Mouse (Mus musculus) neural tube, embryonic 15.5 days (tissue): ENCODE results near the gene Arl6ip1. TPM values are rescaled to one million over a fixed set of nuclear protein-coding genes. Genes with fewer than 3 reads are reported as not detected.

Source experiments
- ATAC-seq: fragments of 200-750 bp; cut with Nextera tagmentation; 2 replicates; pipeline ENCODE4 v1.8.0; 2017; ENCODE audit warnings: mild to moderate bottlenecking, moderate TSS enrichment, moderate library complexity; ENCODE audit not compliant: low FRiP score
- H3K27ac ChIP-seq: fragments of 300-500 bp; sonication (generic); replicated peaks from 2 replicates; pipeline ENCODE4 v1.5.1; 2015; ENCODE audit warnings: mild to moderate bottlenecking, inconsistent platforms
- H3K27me3 ChIP-seq: fragments of 300-500 bp; sonication (generic); replicated peaks from 2 replicates; pipeline ENCODE4 v1.6.1; 2015; ENCODE audit warnings: inconsistent platforms
- H3K36me3 ChIP-seq: fragments of 300-500 bp; sonication (generic); 2 replicates; pipeline ENCODE4 v1.6.1; 2015; ENCODE audit warnings: inconsistent platforms
- H3K4me1 ChIP-seq: fragments of 300-500 bp; sonication (generic); 2 replicates; pipeline ENCODE4 v1.6.1; 2015; ENCODE audit warnings: inconsistent platforms
- H3K4me2 ChIP-seq: fragments of 300-500 bp; sonication (generic); 2 replicates; pipeline ENCODE4 v1.6.1; 2015; ENCODE audit warnings: inconsistent platforms, mild to moderate bottlenecking, moderate library complexity
- H3K4me3 ChIP-seq: fragments of 300-500 bp; sonication (generic); replicated peaks from 2 replicates; pipeline ENCODE4 v1.5.1; 2015; ENCODE audit warnings: mild to moderate bottlenecking, inconsistent platforms
- H3K9ac ChIP-seq: fragments of 300-500 bp; sonication (generic); replicated peaks from 2 replicates; pipeline ENCODE4 v1.6.1; 2015; ENCODE audit warnings: mild to moderate bottlenecking, inconsistent platforms
- H3K9me3 ChIP-seq: fragments of 300-500 bp; sonication (generic); replicated peaks from 2 replicates; pipeline ENCODE4 v1.6.1; 2016; ENCODE audit warnings: inconsistent platforms
- WGBS: fragments of 180-500 bp; shearing (Covaris S2); methylation state at CpG from one replicate; pipeline ENCODE4 v1.1.7; 2015; ENCODE audit warnings: mixed read lengths; 5-methylcytosine and 5-hydroxymethylcytosine counted together
- polyA plus RNA-seq: library from polyadenylated mRNA; unstranded; fragments of >200 nt; fragmentation: Nextera tagmentation; extraction: Ambion mirVana; gene quantifications from 2 replicates; pipeline ENCODE4 v1.2.1, GENCODE M21; 2015

The Arl6ip1 gene
- polyA plus RNA-seq, 1 experiment from 2014 or later, result 500 TPM

DNA sequence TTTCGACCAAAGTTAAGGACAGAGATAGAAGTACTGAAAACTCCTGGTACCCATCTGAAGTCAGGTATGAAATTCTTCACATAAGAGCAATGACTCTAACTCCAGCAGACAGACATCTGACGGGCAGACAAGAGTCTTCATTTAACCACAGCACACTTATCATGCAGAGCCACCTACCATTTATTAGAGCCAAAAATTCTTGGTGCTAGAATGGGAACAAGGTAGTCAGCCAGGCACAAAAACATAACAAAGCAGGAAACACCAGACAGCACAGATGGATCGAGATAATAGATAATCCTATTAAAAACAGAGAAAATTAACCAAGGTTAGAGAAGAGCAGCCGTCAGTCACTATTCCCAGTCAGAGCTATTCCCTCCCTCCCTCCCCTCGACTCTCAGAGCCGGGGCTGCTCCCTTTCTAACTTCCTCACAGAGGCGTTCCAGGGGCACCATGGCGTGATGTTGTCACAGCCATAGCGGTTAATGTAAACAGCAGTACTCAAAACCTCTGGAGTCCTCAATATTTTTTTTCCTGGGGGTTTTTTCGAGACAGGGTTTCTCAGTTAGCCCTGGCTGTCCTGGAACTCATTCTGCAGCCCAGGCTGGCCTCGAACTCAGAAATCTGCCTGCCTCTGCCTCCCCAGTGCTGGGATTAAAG is 3.1 kb downstream of the Arl6ip1 start:
- Histone ChIP-seq H3K36me3 (peaks cover 15% of the 10 kb centered on the region), H3K27ac (no peak overlapping the region), H3K4me2 (no peak overlapping the region), H3K27me3 (no peaks in the 10 kb centered on the region), H3K4me1 (peaks cover 34% of the 10 kb centered on the region), H3K4me3 (no peak overlapping the region), H3K9ac (no peak overlapping the region), H3K9me3 (no peaks in the 10 kb centered on the region)
- 79% methylated on average over 11 of the region's 11 CpGs for WGBS
- no peak for ATAC-seq

DNA sequence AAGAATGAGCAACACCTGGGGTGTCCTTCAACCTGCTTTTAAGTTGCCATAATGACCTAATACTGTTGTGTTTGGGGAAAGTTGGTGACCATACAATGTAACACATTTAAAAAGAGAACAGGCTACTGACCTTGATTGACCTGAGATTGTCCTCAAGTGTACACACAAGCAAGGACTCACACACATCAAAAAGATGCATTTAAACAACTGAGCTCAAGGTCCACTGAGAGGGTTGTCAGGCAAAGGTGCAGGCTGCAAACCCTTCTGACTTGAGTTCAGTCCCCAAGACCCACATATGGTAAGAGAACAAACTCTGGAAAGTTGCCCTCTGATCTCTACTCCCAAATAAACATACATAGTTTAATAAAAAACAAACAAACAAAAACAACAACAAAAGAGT is 3.7 kb downstream of the Arl6ip1 start:
- peaks cover 34% of the 10 kb centered on the region for H3K4me1 ChIP-seq
- H3K27me3 ChIP-seq, result no peaks in the 10 kb centered on the region
- H3K4me3 ChIP-seq, result no peak overlapping the region
- H3K9me3 ChIP-seq, result no peaks in the 10 kb centered on the region
- ATAC-seq, result no peak
- H3K9ac ChIP-seq, result no peak overlapping the region
- H3K27ac ChIP-seq, result no peak overlapping the region
- no peak overlapping the region for H3K4me2 ChIP-seq
- peaks cover 20% of the 10 kb centered on the region for H3K36me3 ChIP-seq

DNA sequence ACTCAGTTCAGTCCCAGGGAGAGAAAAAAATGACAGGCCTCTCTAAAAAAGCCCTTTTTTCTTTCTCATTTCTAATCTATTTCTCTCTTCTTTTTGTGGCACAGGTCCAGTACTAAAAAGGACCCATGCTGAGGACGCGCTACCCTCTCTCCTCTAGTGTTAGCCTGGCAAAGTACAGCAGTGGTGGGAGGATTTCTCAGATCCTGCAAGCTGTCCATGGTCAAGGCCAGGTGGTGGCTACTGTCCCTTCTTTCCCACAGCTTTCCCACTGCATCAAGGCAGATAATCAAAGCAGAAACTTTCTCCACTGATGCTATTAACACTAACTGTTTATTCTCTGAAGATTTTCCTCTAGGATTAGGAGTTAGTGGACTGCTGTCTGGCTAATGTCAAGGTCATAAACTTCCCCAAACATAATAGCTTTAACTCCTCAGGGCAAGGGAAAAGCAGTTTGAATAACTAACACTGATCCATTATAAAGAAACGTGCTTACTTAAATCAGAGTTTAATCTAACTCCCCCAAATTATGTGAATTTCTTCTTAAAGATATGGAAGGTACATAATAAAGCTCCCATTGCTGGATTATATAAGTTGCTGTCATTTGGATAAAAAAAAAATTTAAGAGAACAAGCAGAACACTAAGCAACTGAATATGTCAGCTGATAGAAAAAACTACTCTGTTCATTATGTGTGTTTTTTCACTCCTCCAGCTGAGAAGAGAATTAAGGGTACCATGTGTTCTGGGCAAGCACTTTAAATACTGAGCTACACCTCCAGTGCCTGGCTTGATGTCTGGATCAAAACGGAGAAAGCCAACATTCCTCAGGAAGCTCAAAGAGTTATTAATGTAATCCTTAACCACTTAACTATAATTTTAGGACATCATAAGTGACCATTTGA is 5.7 kb downstream of the Arl6ip1 start:
- H3K4me3 ChIP-seq, result no peak overlapping the region
- no peak overlapping the region for H3K9ac ChIP-seq
- no peaks in the 10 kb centered on the region for H3K27me3 ChIP-seq
- ATAC-seq, result no peak
- H3K27ac ChIP-seq, result no peak overlapping the region
- H3K9me3 ChIP-seq, result no peaks in the 10 kb centered on the region
- peaks cover 28% of the 10 kb centered on the region for H3K4me1 ChIP-seq
- H3K36me3 ChIP-seq, result peaks cover 38% of the 10 kb centered on the region
- WGBS, result 92% methylated on average over 4 of the region's 4 CpGs
- no peak overlapping the region for H3K4me2 ChIP-seq

DNA sequence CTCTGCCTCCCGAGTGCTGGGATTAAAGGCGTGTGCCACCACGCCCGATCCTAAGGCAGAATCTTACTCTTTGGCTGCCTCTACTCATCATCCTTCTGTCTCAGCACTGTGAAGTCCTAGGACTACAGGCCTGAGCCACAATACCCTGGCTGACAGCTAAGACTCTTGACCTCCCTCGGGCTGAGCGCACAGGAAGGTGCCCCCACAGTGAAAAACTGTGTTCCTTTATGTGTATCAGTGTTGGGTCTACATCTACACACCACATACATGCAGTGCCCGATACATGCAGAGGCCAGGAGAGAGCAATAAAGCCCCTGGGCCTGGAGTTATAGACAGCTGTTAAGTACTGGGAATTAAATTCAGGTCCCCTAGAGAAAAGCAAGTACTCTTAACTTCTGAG is 7.2 kb downstream of the Arl6ip1 start:
- Histone ChIP-seq H3K4me2 (no peak overlapping the region), H3K9ac (no peak overlapping the region), H3K9me3 (no peaks in the 10 kb centered on the region), H3K4me1 (peaks cover 13% of the 10 kb centered on the region), H3K36me3 (peaks cover 48% of the 10 kb centered on the region), H3K27me3 (no peaks in the 10 kb centered on the region), H3K4me3 (no peak overlapping the region), H3K27ac (no peak overlapping the region)
- WGBS, result 96% methylated on average over 7 of the region's 7 CpGs
- ATAC-seq, result no peak

DNA sequence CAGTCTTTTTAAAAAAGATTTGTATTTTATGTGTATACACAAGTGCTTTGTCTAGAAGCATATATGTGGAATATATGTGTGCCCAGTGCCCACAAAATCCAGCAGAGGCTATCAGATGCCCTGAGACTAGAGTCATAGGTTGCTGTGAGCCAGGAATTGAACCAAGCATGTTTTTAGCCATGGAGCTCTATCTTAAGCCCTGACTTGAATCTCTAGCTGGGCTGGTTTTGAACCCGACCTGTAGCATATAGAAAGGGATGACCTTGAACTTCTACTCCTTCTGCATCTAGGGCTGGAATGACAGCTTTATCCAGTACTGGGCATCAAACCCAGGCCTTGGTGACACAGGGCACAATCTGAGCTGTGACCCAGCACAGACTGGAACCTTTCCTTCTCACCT is 8.8 kb downstream of the Arl6ip1 start:
- no peaks in the 10 kb centered on the region for H3K9me3 ChIP-seq
- no peak for ATAC-seq
- H3K4me1 ChIP-seq, result 0 out of 2 replicates have a peak, but pooled peaks cover 3% of the 10 kb centered on the region
- H3K36me3 ChIP-seq, result peaks cover 48% of the 10 kb centered on the region
- no peak overlapping the region for H3K27ac ChIP-seq
- no peak overlapping the region for H3K4me2 ChIP-seq
- no peak overlapping the region for H3K9ac ChIP-seq
- WGBS, result 88% methylated on average over 1 of the region's 1 CpGs
- H3K27me3 ChIP-seq, result no peaks in the 10 kb centered on the region
- no peak overlapping the region for H3K4me3 ChIP-seq

DNA sequence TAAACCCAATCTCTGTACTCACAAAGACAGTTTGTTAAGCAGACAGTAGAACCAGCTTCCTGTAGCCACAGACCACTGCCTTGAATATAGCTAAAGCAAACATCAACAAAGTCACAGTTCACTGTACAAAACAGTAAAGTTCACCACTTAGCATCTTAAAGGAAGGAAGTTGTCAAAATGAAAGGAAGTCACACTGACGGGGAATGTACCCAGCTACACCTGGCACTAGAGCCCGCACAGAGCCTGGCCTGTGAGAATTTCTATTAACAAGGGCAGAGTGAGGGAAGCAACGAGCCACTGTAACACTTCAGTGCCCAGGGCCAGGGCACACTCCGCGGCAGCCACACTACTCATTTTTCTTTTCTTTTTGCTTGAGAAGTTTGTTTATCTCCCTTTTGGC is 9.5 kb downstream of the Arl6ip1 start:
- Histone ChIP-seq H3K9ac (no peak overlapping the region), H3K36me3 (peaks cover 48% of the 10 kb centered on the region), H3K4me3 (no peak overlapping the region), H3K4me2 (no peak overlapping the region), H3K9me3 (no peaks in the 10 kb centered on the region), H3K27me3 (no peaks in the 10 kb centered on the region), H3K27ac (no peak overlapping the region), H3K4me1 (peaks cover 8% of the 10 kb centered on the region)
- 91% methylated on average over 5 of the region's 5 CpGs for WGBS
- no peak for ATAC-seq

DNA sequence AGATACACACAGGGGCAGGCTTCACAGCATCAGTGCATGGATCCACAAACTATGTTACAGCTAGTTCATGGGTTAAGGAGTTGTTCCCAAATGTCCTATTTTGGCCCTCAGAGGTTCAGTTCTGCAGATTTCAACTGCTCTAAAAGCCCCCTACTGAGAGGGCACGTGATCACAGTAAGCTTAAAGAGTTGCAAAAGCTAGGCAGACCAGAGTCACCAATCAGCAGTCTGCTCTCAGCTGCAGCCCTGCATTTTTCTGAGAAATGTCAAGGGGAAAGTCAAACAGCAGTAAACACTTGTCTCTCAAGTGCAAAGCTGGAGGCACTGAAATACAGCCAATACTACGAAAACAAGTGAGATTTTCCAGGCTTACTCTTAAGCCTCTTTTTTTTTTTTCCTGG is 10.3 kb downstream of the Arl6ip1 start:
- ATAC-seq, result no peak
- Histone ChIP-seq H3K36me3 (peaks cover 48% of the 10 kb centered on the region), H3K4me1 (peaks cover 16% of the 10 kb centered on the region), H3K4me3 (no peak overlapping the region), H3K27me3 (no peaks in the 10 kb centered on the region), H3K9me3 (no peaks in the 10 kb centered on the region), H3K9ac (no peak overlapping the region), H3K4me2 (no peak overlapping the region), H3K27ac (no peak overlapping the region)
- 53% methylated on average over 2 of the region's 2 CpGs for whole genome bisulfite sequencing

DNA sequence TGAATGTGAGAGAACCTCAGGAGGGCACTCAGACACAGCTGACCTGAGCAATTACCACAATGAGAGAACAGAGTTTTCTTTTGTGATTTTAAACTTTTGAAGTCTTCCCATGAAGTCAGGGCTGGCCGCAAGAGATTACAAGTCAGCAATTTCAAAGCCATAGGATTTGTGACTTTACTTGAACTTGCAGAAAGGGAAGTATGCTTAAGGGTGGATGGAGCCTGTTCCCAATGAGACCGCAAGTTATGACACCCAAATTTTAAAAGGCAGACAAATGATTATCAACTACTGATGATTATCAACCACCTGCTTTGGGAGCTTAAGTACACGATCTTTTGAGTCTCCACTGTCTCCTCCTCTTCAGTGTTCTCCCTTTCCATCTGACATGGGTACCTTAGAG is 11.0 kb downstream of the Arl6ip1 start:
- Histone ChIP-seq H3K4me3 (no peak overlapping the region), H3K27me3 (no peaks in the 10 kb centered on the region), H3K4me1 (peaks cover 23% of the 10 kb centered on the region), H3K4me2 (no peak overlapping the region), H3K9ac (no peak overlapping the region), H3K27ac (no peak overlapping the region), H3K9me3 (no peaks in the 10 kb centered on the region), H3K36me3 (peaks cover 54% of the 10 kb centered on the region)
- 84% methylated on average over 3 of the region's 3 CpGs for WGBS
- ATAC-seq, result no peak

DNA sequence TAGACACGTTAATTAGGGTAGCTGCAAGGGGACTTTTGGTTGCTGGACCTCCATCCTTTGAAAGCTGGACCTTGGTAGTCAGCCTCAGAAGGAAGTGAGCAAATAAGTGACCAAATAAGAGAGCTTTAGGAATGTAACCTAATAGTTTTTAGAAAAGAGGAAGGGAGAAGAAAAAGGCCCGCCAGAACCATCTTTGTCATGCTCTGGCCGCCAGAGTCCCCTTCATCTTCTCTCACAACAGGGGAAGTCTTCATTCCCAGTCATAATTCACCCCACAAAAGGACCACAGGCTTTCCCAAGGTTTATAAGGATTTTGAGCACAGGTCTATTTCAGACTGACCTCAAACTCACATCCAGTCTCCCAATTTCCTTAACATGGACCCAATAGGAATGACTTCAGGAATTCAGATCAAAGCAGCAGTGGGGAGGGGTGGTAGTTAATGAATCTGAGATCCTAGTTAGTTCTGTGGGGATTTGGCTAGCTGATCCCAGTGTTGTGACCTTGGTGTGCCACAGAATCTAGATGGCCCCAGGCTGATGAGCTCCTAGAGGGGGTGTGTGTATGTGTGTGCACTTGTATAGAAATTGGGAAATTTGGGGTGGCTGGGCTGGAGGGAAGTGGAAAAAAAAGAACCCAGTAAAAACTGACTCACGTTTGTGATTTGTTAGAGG is 11.8 kb downstream of the Arl6ip1 start:
- Histone ChIP-seq H3K4me3 (no peak overlapping the region), H3K9ac (no peak overlapping the region), H3K27ac (no peak overlapping the region; the same call in 1 of the 2 replicates), H3K9me3 (no peaks in the 10 kb centered on the region), H3K36me3 (peaks cover 57% of the 10 kb centered on the region), H3K4me2 (no peak overlapping the region), H3K27me3 (no peaks in the 10 kb centered on the region), H3K4me1 (peaks cover 30% of the 10 kb centered on the region)
- no peak for ATAC-seq
- WGBS, result 34% methylated on average over 4 of the region's 4 CpGs

DNA sequence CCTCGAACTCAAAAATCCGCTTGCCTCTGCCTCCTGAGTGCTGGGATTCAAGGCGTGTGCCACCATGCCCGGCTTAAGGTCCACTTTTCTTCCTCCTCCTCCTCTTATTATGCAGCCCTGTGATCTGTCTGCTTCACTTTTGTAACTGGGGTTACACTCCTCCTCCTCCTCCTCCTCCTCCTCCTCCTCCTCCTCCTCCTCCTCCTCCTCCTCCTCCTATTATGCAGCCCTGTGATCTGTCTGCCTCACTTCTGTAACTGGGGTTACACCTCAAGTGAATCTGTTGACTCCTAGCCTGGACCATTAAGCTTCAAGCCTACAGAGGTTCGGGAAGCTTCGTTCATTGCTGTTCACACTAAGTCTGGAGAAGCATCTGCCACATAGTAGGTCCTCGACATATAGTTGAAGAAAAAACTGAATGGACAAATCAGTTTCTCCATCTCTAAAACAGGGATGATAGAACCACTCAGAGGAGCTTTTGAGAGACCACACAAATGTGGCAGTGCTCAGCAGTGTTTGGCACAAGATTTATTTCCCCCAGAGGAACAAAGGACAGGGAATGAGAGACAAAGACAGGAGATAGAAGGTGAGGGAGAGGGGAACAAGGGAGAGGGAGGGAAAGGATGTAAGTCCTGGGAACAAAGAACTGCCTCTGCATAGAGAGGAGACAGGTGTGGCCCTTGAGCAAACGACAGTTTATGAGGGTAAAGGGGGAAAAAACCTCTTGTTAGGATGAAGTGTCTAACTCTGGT is 12.5 kb downstream of the Arl6ip1 start:
- Histone ChIP-seq H3K27me3 (no peaks in the 10 kb centered on the region), H3K4me1 (peaks cover 38% of the 10 kb centered on the region), H3K4me2 (peak overlapping the region; percentile 88), H3K9ac (no peak overlapping the region), H3K27ac (peak overlapping the region; percentile 90), H3K9me3 (no peaks in the 10 kb centered on the region), H3K4me3 (peak overlapping the region; percentile 85), H3K36me3 (peaks cover 60% of the 10 kb centered on the region)
- 7% methylated on average over 8 of the region's 8 CpGs for WGBS
- ATAC-seq, result peak; percentile 26; the same call in 1 of the 2 replicates

DNA sequence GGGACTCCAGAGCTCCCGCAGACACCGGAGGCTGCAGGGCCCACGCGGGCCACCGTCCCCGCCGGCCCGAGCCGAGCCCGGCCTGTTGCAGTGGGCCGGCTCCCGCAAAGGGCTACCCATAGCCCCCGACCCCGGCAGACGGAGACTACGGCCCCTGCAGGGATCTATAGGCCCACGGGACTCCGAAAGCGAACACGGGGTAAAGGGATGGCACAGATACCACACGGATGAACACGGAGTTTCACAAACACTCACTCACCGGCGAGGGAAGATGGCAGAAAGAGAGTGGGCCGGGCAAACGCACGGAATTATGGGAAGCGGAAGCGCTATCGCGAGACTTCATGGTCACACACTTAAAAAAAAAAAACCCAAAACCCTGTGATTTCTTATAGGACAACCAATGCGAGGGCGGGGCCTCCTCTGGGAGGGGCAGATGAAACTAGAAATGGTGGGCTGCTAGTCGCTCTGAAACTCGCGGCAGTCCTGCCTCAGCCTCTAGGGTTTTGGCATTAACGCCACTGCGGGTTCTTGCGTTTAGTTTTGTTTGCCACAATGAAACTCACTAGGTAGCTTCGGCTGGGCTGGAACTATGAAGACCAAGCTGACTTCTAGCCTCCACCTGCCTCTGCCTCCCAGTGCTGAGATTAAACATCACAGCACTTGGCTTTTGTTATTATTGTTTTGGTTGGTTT is 13.4 kb downstream of the Arl6ip1 start, which contains the start of gene Rps15a:
TSS of gene Rps15a (minus strand) at position 312 of the 692 bp plus-strand sequence.
- H3K27ac ChIP-seq, result peak within 1 kb of the TSS; percentile 90
- under 1% methylated on average over 40 of the region's 40 CpGs for WGBS
- H3K4me1 ChIP-seq, result peaks cover 47% of the 10 kb centered on the region
- H3K27me3 ChIP-seq, result no peaks in the 10 kb centered on the region
- H3K9ac ChIP-seq, result peak within 1 kb of the TSS; percentile 92
- peaks cover 68% of the 10 kb centered on the region for H3K36me3 ChIP-seq
- peak; percentile 84 for ATAC-seq
- H3K4me3 ChIP-seq, result peak within 1 kb of the TSS; percentile 85
- no peaks in the 10 kb centered on the region for H3K9me3 ChIP-seq
- peak within 1 kb of the TSS; percentile 88 for H3K4me2 ChIP-seq
